Mouse (Mus musculus) limb, embryonic 14.5 days (tissue): ENCODE measurements around the gene Gm20388. TPM values are rescaled to one million over a fixed set of nuclear protein-coding genes. Genes with fewer than 3 reads are reported as not detected.
A peak's percentile ranks its signal among the peaks of the same experiment; 100 is the strongest.

Experiments used
- ATAC-seq: fragments of 200-750 bp; cut with Nextera tagmentation; 2 replicates; pipeline ENCODE4 v1.8.0; 2017; ENCODE audit warnings: low read depth, moderate number of reproducible peaks, moderate TSS enrichment; ENCODE audit not compliant: low FRiP score
- DNase-seq: peaks from one replicate; pipeline ENCODE4 v3.0.0-alpha.2; 2015; ENCODE audit warnings: low spot score
- H3K27ac ChIP-seq: fragments of 300-500 bp; sonication (generic); replicated peaks from 2 replicates; pipeline ENCODE4 v1.5.1; 2014; ENCODE audit warnings: low read depth, mild to moderate bottlenecking, low read length, moderate library complexity, mixed read lengths
- H3K27me3 ChIP-seq: fragments of 300-500 bp; sonication (generic); 2 replicates; pipeline ENCODE4 v1.6.1; 2014; ENCODE audit warnings: low read length, mixed read lengths; ENCODE audit not compliant: control insufficient read depth, insufficient read depth
- H3K36me3 ChIP-seq: fragments of 300-500 bp; sonication (generic); 2 replicates; pipeline ENCODE4 v1.6.1; 2014; ENCODE audit warnings: mild to moderate bottlenecking, low read length, moderate library complexity, mixed read lengths; ENCODE audit not compliant: control insufficient read depth, insufficient read depth
- H3K4me1 ChIP-seq: fragments of 300-500 bp; sonication (generic); 2 replicates; pipeline ENCODE4 v1.6.1; 2014; ENCODE audit warnings: antibody characterized with exemption, low read length, mixed read lengths; ENCODE audit not compliant: control insufficient read depth, insufficient read depth
- H3K4me2 ChIP-seq: fragments of 300-500 bp; sonication (generic); replicated peaks from 2 replicates; pipeline ENCODE4 v1.6.1; 2014; ENCODE audit warnings: low read depth, mild to moderate bottlenecking, low read length, moderate library complexity; ENCODE audit not compliant: severe bottlenecking
- H3K4me3 ChIP-seq: fragments of 300-500 bp; sonication (generic); replicated peaks from 2 replicates; pipeline ENCODE4 v1.5.1; 2014; ENCODE audit warnings: low read length
- H3K9ac ChIP-seq: fragments of 300-500 bp; sonication (generic); 2 replicates; pipeline ENCODE4 v1.6.1; 2014; ENCODE audit warnings: mild to moderate bottlenecking, low read depth, low read length, moderate library complexity; ENCODE audit not compliant: severe bottlenecking
- H3K9me3 ChIP-seq: fragments of 300-500 bp; sonication (generic); 2 replicates; pipeline ENCODE4 v1.6.1; 2016; ENCODE audit warnings: low read length; ENCODE audit not compliant: control insufficient read depth
- POLR2A ChIP-seq: fragments of 200-500 bp; IDR thresholded peaks from 2 replicates; pipeline ENCODE4 v1.8.0; 2012; ENCODE audit warnings: inconsistent platforms, mild to moderate bottlenecking, moderate library complexity, borderline replicate concordance; ENCODE audit not compliant: insufficient read depth, insufficient read length; ENCODE audit errors: extremely low read depth
- WGBS: fragments of 180-500 bp; shearing (Covaris S2); extraction: QIAGEN DNeasy Blood & Tissue Kit; methylation state at CpG from one replicate; pipeline ENCODE4 v1.1.7; 2014; 5-methylcytosine and 5-hydroxymethylcytosine counted together
- polyA plus RNA-seq, 2 experiments: library from polyadenylated mRNA; depleted of rRNA in 1 of 2; stranded (reverse) in 1 of 2; unstranded in 1 of 2; fragments of >200 nt; fragmentation: Nextera tagmentation in 1 of 2; extraction: Ambion mirVana in 1 of 2; gene quantifications; 2 replicates each; pipeline versions ENCODE4 v1.2.1 to v1.2.3; 2012 to 2014

Gm20388 gene
- polyA plus RNA-seq, 2 experiments, result 1.9 to 49.9 TPM

DNA sequence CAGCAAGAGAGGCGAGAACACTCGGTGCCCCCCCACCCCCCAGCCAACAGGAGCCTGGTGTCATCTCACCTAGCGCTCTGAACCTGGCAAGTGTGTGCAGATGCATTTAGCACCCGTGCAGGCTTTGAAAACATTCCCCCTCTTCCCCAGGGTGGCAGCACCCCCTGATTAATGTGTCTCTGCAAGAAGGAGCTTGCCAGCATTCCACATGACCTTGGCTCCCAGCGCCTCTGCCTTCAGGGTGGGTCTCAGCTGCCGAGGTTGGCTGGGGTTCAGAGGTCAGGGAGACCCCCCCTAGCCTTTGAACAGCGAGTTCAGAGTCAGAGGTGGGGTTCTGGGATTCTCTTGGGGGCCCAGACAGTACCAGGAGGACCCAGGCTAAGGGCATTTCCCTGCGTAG lies 601.1 kb downstream of the Gm20388 start:
- Histone ChIP-seq H3K36me3 (no peaks in the 10 kb centered on the region), H3K27ac (no peak overlapping the region), H3K4me2 (no peak overlapping the region), H3K9me3 (no peaks in the 10 kb centered on the region), H3K27me3 (no peaks in the 10 kb centered on the region), H3K4me1 (peaks cover 63% of the 10 kb centered on the region), H3K9ac (peak overlapping the region; percentile 25; the same call in 1 of the 2 replicates), H3K4me3 (no peak overlapping the region)
- DNase-seq (no peak), ATAC-seq (no peak)
- 19% methylated on average over 8 of the region's 8 CpGs for WGBS
- TF ChIP-seq POLR2A, result no peak

DNA sequence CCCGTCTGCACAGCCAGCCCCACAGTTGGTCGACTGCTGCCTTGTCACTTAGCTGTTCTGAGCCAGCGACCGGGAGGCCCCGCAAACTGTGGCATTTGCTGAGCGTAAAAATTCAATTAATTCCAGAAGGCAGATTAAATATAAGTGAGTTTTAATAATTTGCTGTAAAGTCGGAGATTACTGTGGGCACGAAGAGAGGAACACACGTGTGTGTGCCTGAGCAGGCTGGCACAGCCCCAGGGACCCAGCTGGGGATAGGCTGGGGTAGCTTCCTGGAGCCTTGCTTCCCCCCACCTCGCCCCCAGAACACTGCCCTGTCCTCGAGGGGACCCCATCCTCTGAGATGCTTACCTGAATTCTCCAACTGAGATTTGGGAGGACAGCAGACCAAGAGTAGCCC lies 601.7 kb downstream of the Gm20388 start:
- 19% methylated on average over 11 of the region's 11 CpGs for WGBS
- Histone ChIP-seq H3K4me1 (peaks cover 69% of the 10 kb centered on the region), H3K9ac (no peak overlapping the region), H3K36me3 (no peaks in the 10 kb centered on the region), H3K4me3 (no peak overlapping the region), H3K27me3 (no peaks in the 10 kb centered on the region), H3K27ac (no peak overlapping the region), H3K4me2 (no peak overlapping the region), H3K9me3 (no peaks in the 10 kb centered on the region)
- no peak for DNase-seq
- ATAC-seq, result no peak
- TF ChIP-seq POLR2A, result no peak

DNA sequence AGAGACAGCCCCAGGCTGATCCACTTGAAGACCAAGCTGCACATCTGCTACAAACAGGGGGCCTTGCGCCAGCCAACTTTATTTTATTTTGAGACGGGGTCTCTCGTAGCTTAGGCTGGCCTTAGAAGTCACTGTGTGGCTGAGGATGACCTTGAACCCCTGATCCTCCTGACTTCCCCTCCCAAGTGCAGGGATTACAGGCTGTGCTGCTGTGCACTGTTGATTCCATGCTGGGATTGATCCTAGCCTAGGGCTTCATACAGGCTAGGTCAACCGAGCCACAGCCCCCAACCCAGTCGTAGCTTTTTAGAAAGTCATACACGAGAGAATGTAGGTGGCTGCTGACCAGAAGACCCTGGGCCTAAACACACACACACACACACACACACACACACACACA lies 602.5 kb downstream of the Gm20388 start:
- no peaks in the 10 kb centered on the region for H3K36me3 ChIP-seq
- WGBS, result 41% methylated on average over 6 of the region's 6 CpGs
- ATAC-seq (no peak), DNase-seq (no peak)
- TF ChIP-seq POLR2A, result no peak
- H3K9me3 ChIP-seq, result no peaks in the 10 kb centered on the region
- H3K4me2 ChIP-seq, result no peak overlapping the region
- H3K4me3 ChIP-seq, result no peak overlapping the region
- no peak overlapping the region for H3K27ac ChIP-seq
- H3K9ac ChIP-seq, result no peak overlapping the region
- peaks cover 77% of the 10 kb centered on the region for H3K4me1 ChIP-seq
- H3K27me3 ChIP-seq, result no peaks in the 10 kb centered on the region

DNA sequence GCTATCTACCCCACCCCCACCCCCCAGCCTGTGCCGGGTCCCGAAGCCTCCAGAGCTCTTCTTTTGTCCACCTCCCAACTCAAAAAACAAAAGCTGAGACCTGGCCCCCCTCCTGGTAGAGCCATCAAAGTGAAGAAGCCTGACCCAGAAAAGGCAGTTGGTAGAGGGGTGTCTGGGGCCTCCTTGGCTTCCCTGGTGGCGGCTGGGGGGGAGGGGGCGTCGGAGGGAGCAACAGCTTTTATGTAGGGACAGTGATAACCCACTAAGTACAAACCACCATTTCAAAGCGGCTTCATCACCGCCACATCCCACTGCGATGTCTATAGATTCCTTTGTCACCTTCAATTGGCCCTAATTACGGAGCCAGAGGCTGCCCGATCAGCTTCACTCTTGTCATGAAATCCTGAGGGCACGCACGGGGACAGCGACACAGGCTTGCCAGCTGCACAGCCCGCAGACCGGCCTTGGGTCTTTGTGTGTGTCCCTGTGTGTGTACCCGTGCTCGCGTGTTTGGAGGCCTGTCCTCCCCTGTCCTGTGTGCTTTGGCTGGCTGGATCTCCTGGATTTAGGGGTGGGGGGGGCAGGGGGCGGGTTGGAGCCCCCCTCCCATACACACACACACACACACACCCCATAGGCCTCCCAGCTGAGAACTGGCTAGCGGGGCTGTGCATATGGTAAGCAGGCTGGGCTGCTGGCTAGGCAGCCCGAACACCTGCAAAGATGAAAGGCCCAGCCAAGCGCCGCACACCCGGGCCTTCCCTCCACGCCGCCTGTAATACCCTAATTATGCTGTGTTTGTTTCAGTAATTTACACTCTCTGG lies 603.2 kb downstream of the Gm20388 start:
- H3K27me3 ChIP-seq, result no peaks in the 10 kb centered on the region
- peak overlapping the region; percentile 13; the same call in 1 of the 2 replicates for H3K4me2 ChIP-seq
- 14% methylated on average over 26 of the region's 26 CpGs for WGBS
- DNase-seq (no peak), ATAC-seq (0 out of 2 replicates have a peak, but pooled peaks have one; percentile 27)
- no peak overlapping the region for H3K4me3 ChIP-seq
- no peaks in the 10 kb centered on the region for H3K36me3 ChIP-seq
- H3K9me3 ChIP-seq, result no peaks in the 10 kb centered on the region
- no peak overlapping the region for H3K9ac ChIP-seq
- 0 out of 2 replicates have a peak overlapping the region, but pooled peaks have one; percentile 33 for H3K27ac ChIP-seq
- H3K4me1 ChIP-seq, result peaks cover 79% of the 10 kb centered on the region
- no peak for TF ChIP-seq POLR2A

DNA sequence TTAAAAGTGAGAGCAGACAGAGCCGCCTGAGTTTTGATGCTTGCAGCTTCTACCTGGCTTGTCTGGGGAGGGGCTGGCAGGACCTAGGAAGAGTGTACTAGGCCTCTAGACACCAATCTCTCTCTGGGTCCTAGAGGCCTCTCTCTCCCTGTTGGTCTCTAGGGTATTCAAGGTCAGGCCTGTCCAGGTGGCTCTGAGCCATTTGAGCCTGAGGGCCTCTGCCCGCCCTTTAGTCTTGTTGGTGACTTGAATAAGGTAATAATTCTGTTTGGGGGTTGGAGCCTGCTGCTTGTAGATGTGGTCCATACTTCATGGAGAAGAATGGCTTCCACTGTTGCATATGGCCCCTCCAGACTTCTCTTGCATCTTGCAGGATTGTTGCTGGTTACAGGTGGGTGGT lies 604.6 kb downstream of the Gm20388 start:
- 100% methylated on average over 2 of the region's 2 CpGs for WGBS
- H3K27ac ChIP-seq, result no peak overlapping the region
- ATAC-seq (no peak), DNase-seq (no peak)
- H3K9me3 ChIP-seq, result no peaks in the 10 kb centered on the region
- no peak overlapping the region for H3K4me2 ChIP-seq
- no peaks in the 10 kb centered on the region for H3K27me3 ChIP-seq
- no peak overlapping the region for H3K9ac ChIP-seq
- no peak overlapping the region for H3K4me3 ChIP-seq
- H3K36me3 ChIP-seq, result no peaks in the 10 kb centered on the region
- peaks cover 73% of the 10 kb centered on the region for H3K4me1 ChIP-seq
- TF ChIP-seq POLR2A, result no peak
